Mouse (Mus musculus) right cerebral cortex, adult 18-20 months (tissue): ENCODE results near the gene Mfsd2a.

ENCODE experiments used
- DNase-seq: peaks from one replicate; pipeline ENCODE4 v3.0.0; 2022; ENCODE audit warnings: mixed read lengths

Mfsd2a gene

DNA sequence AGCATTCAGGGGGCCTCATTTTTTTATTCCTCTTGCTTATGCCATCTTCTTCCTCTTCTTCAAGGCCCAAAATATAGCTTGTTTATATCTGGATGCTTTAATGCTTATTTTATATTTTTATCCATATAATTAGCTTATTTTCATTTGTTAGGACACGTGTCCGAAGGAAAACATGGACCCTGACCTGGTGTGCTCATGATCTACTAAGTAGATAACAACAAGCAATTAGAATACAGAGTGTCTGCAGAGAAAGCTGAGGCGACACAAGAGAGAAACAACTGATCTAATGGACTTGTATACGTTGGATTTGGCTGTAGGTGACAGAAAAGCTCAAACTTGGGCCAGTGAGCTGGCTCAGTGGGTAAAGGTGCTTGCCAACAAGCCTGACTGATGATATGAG is 15.9 kb upstream of the Mfsd2a start:
- DNase-seq: no peak

GRCm38 (mm10) chr4:122974976-122975520 is 14.1 kb upstream of the Mfsd2a start:
- DNase-seq: no peak

- no peak for DNase-seq
Observed at GRCm38 (mm10) chr4:122972056-122972455, 11.1 kb upstream of the Mfsd2a start.

GRCm38 (mm10) chr4:122971646-122972045 is 10.7 kb upstream of the Mfsd2a start:
- DNase-seq: no peak

- no peak for DNase-seq
Observed at GRCm38 (mm10) chr4:122971191-122971590, 10.2 kb upstream of the Mfsd2a start.

- DNase-seq: no peak
Observed at GRCm38 (mm10) chr4:122968106-122968505, 7.1 kb upstream of the Mfsd2a start.

- no peak for DNase-seq
Observed at GRCm38 (mm10) chr4:122962751-122963150, 1.8 kb upstream of the Mfsd2a start.

GRCm38 (mm10) chr4:122961589-122961988 is 601 bp upstream of the Mfsd2a start:
- no peak for DNase-seq

- no peak for DNase-seq
Observed at GRCm38 (mm10) chr4:122960321-122961099, 478 bp downstream of the Mfsd2a start.

DNA sequence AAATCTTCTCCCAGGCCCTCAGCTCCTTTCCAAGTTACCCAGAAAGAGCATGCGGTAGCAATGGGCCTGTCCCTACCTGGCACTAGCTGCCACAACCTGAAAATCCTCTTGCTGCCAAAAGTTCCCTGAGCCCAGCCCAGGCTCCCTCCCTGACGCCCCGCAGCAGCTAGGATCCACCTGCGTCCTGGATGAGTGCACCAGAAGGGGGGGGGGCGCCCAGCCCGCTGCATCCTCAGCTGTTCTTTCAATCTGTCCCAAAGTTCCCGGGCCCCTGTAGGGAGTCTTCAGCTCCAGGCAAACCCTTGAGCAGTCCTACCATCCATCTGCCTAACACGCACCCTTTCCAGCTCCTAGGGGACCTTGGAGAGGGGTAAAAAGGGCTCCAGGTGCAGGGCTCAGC is 1.2 kb downstream of the Mfsd2a start:
- no peak for DNase-seq

- DNase-seq: peak; percentile 56
Observed at GRCm38 (mm10) chr4:122958491-122959031, 2.4 kb downstream of the Mfsd2a start.

DNA sequence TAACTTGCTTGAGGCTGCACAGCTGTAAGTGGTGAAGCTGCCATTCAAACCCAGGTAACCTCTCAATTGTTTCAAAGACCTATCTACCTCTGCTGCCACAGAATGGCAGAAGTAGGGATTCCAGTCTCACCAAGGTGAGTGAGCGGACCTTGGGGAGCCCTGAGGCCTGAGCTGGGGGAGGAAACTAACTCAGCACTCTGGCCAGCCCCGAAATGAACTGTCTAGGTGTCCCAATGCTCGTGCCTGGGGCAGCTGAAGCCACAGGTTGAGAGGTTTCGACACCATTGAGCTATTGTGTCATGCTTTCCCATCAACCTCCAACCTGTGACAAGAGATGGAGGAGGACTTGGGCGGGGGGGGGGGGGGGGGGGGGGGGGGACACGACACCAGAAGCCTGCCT is 4.7 kb downstream of the Mfsd2a start:
- DNase-seq: no peak

DNA sequence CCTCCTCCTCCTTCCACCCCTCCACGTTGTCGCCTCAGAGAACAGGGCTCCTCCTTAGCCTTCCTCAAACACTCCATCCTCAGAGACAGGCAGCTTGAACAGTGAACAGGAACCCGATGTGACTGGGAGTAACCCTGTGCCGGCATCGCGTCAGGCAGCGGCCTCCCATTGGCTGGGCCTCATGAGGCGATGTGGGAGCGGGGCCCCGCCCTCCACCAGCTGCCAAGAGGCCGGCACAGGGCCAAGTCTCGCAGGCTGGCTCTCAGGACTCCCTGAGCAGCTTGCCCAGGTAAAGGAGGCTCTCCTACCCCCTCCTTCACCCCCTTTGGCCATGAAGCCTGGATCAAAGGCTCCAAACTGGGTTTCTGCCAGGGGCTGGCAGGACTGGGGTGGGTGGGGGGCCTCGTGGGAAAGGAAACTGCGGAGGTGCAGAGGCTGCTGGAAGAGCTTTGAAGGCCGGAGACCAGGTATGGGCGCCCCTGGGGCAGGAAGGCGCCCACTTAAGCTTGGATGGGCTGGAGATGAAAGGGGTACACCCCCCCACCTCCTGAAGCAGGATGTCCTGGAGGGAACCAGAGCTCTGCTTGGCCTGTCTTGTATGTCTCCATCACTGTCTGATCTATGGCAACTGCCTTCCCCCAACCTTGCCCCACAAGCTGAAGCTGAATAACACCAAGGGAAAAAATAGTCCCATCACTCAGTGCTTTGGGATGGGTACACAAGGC is 5.4 kb downstream of the Mfsd2a start:
- DNase-seq: peak; percentile 92

GRCm38 (mm10) chr4:122954680-122955411 is 6.1 kb downstream of the Mfsd2a start:
- DNase-seq: no peak

DNA sequence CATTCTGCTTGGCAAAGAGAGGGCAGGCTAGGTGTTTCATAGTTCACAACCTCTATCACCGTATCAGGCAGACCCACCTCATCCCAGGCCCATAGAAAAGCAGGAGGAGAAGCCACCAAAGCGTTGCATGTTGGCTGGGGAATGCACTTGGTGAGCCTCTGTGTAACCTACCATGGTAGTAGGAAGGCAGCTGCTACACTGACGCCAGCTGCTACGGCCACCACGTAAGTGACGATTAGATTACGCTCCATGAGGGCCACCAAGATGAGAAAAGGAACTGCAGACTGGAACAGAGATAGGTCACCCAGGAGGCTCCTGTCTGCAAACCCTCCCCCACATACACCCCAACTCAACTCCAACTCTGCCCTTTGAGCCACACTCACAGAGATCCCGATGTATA is 11.9 kb downstream of the Mfsd2a start:
- DNase-seq: no peak

GRCm38 (mm10) chr4:122947223-122947622 is 13.8 kb downstream of the Mfsd2a start:
- no peak for DNase-seq

GRCm38 (mm10) chr4:122944408-122944807 is 16.6 kb downstream of the Mfsd2a start:
- DNase-seq: no peak

GRCm38 (mm10) chr4:122939048-122939796 is 21.8 kb downstream of the Mfsd2a start:
- no peak for DNase-seq

GRCm38 (mm10) chr4:122937489-122937888 is 23.5 kb downstream of the Mfsd2a start:
- no peak for DNase-seq

DNA sequence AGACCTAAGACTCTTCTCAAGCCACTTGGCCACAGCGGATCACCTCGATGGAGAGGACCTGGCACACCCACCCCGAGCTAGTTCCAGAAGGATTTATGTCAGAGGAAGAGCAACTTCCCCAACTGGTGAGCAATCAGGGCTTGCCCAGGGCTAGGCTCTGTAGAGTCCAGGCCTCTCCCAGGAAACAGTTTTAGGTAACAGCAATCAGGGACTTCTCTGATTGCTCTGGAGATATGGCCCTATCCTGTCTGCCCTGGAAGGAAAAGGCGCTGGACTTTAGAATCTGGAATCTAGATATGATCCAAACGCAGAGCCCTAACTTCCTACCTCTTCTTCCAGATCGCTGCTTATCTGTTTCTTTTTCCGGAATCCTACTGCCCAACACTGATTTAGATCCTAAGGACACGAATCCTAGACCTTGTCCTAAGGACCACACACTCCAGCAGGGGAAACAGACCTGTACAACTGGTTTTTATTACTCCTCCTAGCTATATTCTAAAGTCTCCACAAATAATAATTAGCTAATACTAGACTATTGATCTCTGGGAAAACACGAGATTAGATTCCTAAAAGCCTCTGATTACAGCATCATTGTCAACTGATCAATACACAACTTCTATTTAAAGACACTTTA is 25.4 kb downstream of the Mfsd2a start:
- DNase-seq: no peak

DNA sequence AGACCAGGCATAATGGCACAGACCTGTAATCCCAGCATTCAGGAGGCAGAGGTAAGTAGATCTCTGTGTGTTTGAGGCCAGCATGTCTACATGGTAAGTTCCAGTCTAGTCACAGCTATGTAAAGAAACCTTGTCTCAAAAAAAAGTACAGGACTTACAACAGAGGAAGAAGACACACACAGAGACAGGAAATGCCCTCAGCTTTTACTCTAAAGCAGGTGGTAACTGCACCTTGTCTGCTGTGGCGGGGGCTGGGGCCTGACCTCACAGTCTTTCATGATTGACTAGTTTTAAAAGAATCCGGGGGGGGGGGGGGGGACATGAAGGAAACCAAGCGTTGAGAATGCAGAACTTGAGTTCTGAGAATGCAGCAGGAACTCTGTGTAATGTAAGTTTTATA is 27.1 kb downstream of the Mfsd2a start:
- no peak for DNase-seq
